Mouse (Mus musculus): ENCODE data around the gene Dpf3. TPM values are rescaled to one million over a fixed set of nuclear protein-coding genes. Genes with fewer than 3 reads are reported as not detected.

The Dpf3 gene
- total RNA-seq, 2 experiments from 2014 or later, result 7.7 to 8.1 TPM

GRCm38 (mm10) chr12:83211146-83211822, 276.2 kb downstream of the Dpf3 start:
- intact Hi-C loops (cut with DNase I), result no loop called here
- no peak for DNase-seq (ENCODE audit: extremely low spot score in 1 of 2, low spot score in 2 of 2)

- no peak for DNase-seq (ENCODE audit: extremely low spot score in 1 of 2, low spot score in 2 of 2)
- intact Hi-C loops (cut with DNase I), result no loop called here
Measured at GRCm38 (mm10) chr12:83210735-83211134, 276.8 kb downstream of the Dpf3 start.

GRCm38 (mm10) chr12:83210294-83210693, 277.2 kb downstream of the Dpf3 start:
- intact Hi-C loops (cut with DNase I), result no loop called here

GRCm38 (mm10) chr12:83209461-83209860, 278.1 kb downstream of the Dpf3 start:
- peak in 1 of 2 experiments; percentile 45 for DNase-seq (ENCODE audit: extremely low spot score in 1 of 2, low spot score in 2 of 2)
- intact Hi-C loops (cut with DNase I), result no loop called here

More at GRCm38 (mm10) chr12:83210294-83210693, 277.2 kb downstream of the Dpf3 start:
- no peak for DNase-seq (ENCODE audit: extremely low spot score in 1 of 2, low spot score in 2 of 2)

- intact Hi-C loops (cut with DNase I), result no loop called here
- no peak for DNase-seq (ENCODE audit: extremely low spot score in 1 of 2, low spot score in 2 of 2)
Measured at GRCm38 (mm10) chr12:83208841-83209240, 278.7 kb downstream of the Dpf3 start.

GRCm38 (mm10) chr12:83208011-83208410, 279.5 kb downstream of the Dpf3 start:
- intact Hi-C loops (cut with DNase I), result no loop called here

GRCm38 (mm10) chr12:83207481-83207880, 280.0 kb downstream of the Dpf3 start:
- intact Hi-C loops (cut with DNase I), result no loop called here
- no peak for DNase-seq (ENCODE audit: extremely low spot score in 1 of 2, low spot score in 2 of 2)

More at GRCm38 (mm10) chr12:83208011-83208410, 279.5 kb downstream of the Dpf3 start:
- peak in 1 of 2 experiments; percentile 29 for DNase-seq (ENCODE audit: extremely low spot score in 1 of 2, low spot score in 2 of 2)

- intact Hi-C loops (cut with DNase I), result no loop called here
- no peak for DNase-seq (ENCODE audit: extremely low spot score in 1 of 2, low spot score in 2 of 2)
Measured at GRCm38 (mm10) chr12:83206866-83207265, 280.6 kb downstream of the Dpf3 start.

GRCm38 (mm10) chr12:83204361-83204760, 283.2 kb downstream of the Dpf3 start:
- intact Hi-C loops (cut with DNase I), result no loop called here
- DNase-seq (ENCODE audit: extremely low spot score in 1 of 2, low spot score in 2 of 2), result no peak

- intact Hi-C loops (cut with DNase I), result no loop called here
- no peak for DNase-seq (ENCODE audit: extremely low spot score in 1 of 2, low spot score in 2 of 2)
Measured at GRCm38 (mm10) chr12:83201674-83202073, 285.8 kb downstream of the Dpf3 start.

GRCm38 (mm10) chr12:83180561-83180960, 307.0 kb downstream of the Dpf3 start:
- intact Hi-C loops (cut with DNase I), result no loop called here
- DNase-seq (ENCODE audit: extremely low spot score in 1 of 2, low spot score in 2 of 2), result no peak

GRCm38 (mm10) chr12:83179860-83180259, 307.7 kb downstream of the Dpf3 start:
- intact Hi-C loops (cut with DNase I), result no loop called here
- no peak for DNase-seq (ENCODE audit: extremely low spot score in 1 of 2, low spot score in 2 of 2)

- intact Hi-C loops (cut with DNase I), result no loop called here
- no peak for DNase-seq (ENCODE audit: extremely low spot score in 1 of 2, low spot score in 2 of 2)
Measured at GRCm38 (mm10) chr12:83178770-83179169, 308.7 kb downstream of the Dpf3 start.

GRCm38 (mm10) chr12:83169495-83170209, 317.9 kb downstream of the Dpf3 start:
- intact Hi-C loops (cut with DNase I), result no loop called here
- no peak for DNase-seq (ENCODE audit: extremely low spot score in 1 of 2, low spot score in 2 of 2)

GRCm38 (mm10) chr12:83168310-83168709, 319.2 kb downstream of the Dpf3 start:
- DNase-seq (ENCODE audit: extremely low spot score in 1 of 2, low spot score in 2 of 2), result no peak
- intact Hi-C loops (cut with DNase I), result no loop called here

- no peak for DNase-seq (ENCODE audit: extremely low spot score in 1 of 2, low spot score in 2 of 2)
- intact Hi-C loops (cut with DNase I), result no loop called here
Measured at GRCm38 (mm10) chr12:83165058-83165457, 322.5 kb downstream of the Dpf3 start.

Other genes with a start within 250 kb of the Dpf3 start
- 10 to 100 TPM; 28.7 to 32.3 TPM for gene Dcaf4, start 32.8 kb upstream of the Dpf3 start, total RNA-seq (2021)
- 10 to 100 TPM; 37.2 to 40.3 TPM for gene Zfyve1, start 109.5 kb upstream of the Dpf3 start, total RNA-seq (2021)
- gene Rbm25, start 143.5 kb upstream of the Dpf3 start, total RNA-seq (2021), result 100 to 1,000 TPM; 124 to 131 TPM
- gene Psen1, start 200.4 kb upstream of the Dpf3 start, total RNA-seq (2021), result 10 to 100 TPM; 63.2 to 66.8 TPM